Comparison of ENCODE assay signal across 31 mouse cellular contexts in the genomic region with DNA sequence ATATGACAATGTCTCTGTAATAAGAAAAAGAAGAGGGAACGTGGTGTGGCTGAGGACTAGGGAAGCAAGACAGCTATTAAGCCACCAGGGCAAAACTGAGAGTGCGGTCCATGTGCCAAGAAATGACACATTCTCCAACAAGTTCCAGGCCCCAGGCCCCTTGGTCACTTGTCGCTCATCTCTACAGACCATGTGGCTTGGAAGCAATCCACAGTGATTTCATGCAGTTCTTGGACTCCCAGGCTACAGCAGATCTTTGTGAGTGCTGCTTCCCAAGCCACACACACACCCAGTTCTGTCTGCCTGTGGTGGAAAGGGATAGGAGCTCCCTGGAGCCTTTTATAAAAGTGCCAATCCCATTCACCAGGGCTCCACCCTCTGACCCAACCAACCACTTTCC. TPM values are rescaled to one million over a fixed set of nuclear protein-coding genes. Genes with fewer than 3 reads are reported as not detected.
DNase-seq lines count a peak whose midpoint lies in the region; ATAC-seq lines count a peak whose summit lies in the region.
"Had no signal": no experiment of that assay in that cellular context is flagged by ENCODE, and none has a peak within 500 bp of the region (broad histone marks: within the 10 kb centered on the region; RNA-seq: fewer than 3 reads in every experiment).

No protein-coding gene starts in this region.

- ATAC-seq in heart, embryonic 12.5 days (ENCODE audit: insufficient number of reproducible peaks, low FRiP score) = no peak
- ATAC-seq: forebrain, embryonic 14.5 days; hindbrain, embryonic 16.5 days; intestine, embryonic 15.5 days; midbrain, embryonic 16.5 days had no signal

- no peaks in the 10 kb centered on the region for H3K36me3 ChIP-seq in heart, embryonic 12.5 days
- H3K36me3 ChIP-seq: heart, embryonic 15.5 days; intestine, embryonic 15.5 days; limb, embryonic 12.5 days; liver, embryonic 15.5 days; lung, embryonic 15.5 days had no signal

- peaks cover 58% of the 10 kb centered on the region for H3K27me3 ChIP-seq in heart, embryonic 12.5 days (replicated peaks)
- H3K27me3 ChIP-seq: intestine, embryonic 15.5 days; liver, embryonic 15.5 days; lung, embryonic 15.5 days had no signal

- H3K9ac ChIP-seq in heart, embryonic 12.5 days = no peak overlapping the region
- H3K9ac ChIP-seq: heart, embryonic 15.5 days; intestine, embryonic 15.5 days; limb, embryonic 12.5 days; liver, embryonic 15.5 days; lung, embryonic 15.5 days had no signal

- 64% methylated on average over 3 of the region's 3 CpGs for WGBS in heart, embryonic 12.5 days

- no peaks in the 10 kb centered on the region for H3K9me3 ChIP-seq in heart, embryonic 12.5 days (replicated peaks)
- H3K9me3 ChIP-seq: heart, embryonic 15.5 days; intestine, embryonic 15.5 days; liver, embryonic 15.5 days; lung, embryonic 15.5 days had no signal

- intact Hi-C loops in heart, postnatal 10 days (cut with DNase I) = no loop called here

- no peak overlapping the region for H3K27ac ChIP-seq in heart, embryonic 12.5 days (ENCODE audit: poor library complexity, severe bottlenecking)
- H3K27ac ChIP-seq: heart, embryonic 15.5 days; intestine, embryonic 15.5 days; kidney, postnatal 0 days; limb, embryonic 12.5 days; liver, embryonic 15.5 days; lung, embryonic 15.5 days; stomach, postnatal 0 days had no signal

- H3K4me1 ChIP-seq in heart, embryonic 12.5 days (replicated peaks) = peaks cover 10% of the 10 kb centered on the region; the same call in 1 of the 2 replicates
- H3K4me1 ChIP-seq: liver, embryonic 15.5 days had no signal

- H3K4me2 ChIP-seq in heart, embryonic 12.5 days = no peak overlapping the region
- H3K4me2 ChIP-seq: heart, embryonic 15.5 days; intestine, embryonic 15.5 days; limb, embryonic 12.5 days; liver, embryonic 15.5 days; lung, embryonic 15.5 days; midbrain, embryonic 11.5 days had no signal

- peak; percentile 21 to 41 for DNase-seq in cerebellum, postnatal 10 days
- no peak for DNase-seq in cerebellum, adult 11-12 months
- peak; percentile 18 for DNase-seq in heart, adult 8-10 months (ENCODE audit: low spot score)
- peak; percentile 42 for DNase-seq in Muller cell, postnatal 12 days (ENCODE audit: inconsistent ontology term)
- peak; percentile 60 to 61 for DNase-seq in heart, postnatal 10 days
- DNase-seq in kidney, adult 11 months = no peak
- DNase-seq in right cerebral cortex, postnatal 25 days = no peak
- DNase-seq: adrenal gland, adult 8-10 months; cerebellum, adult 8-10 months; cerebellum, postnatal 36 days; kidney, adult 8-10 months; kidney, postnatal 4 days; layer of hippocampus, postnatal 36 days; lung, postnatal 36 days; thymus, adult 18-20 months; thymus, postnatal 25 days had no signal

- no peak overlapping the region for H3K4me3 ChIP-seq in heart, embryonic 12.5 days
- H3K4me3 ChIP-seq: heart, embryonic 15.5 days; intestine, embryonic 15.5 days; limb, embryonic 12.5 days; liver, embryonic 15.5 days; lung, embryonic 15.5 days had no signal

RNA-seq across cellular contexts. Expression of a gene that starts 17.9 kb away (rescaled TPM):
- 1 to 10 TPM in 2 of 4 experiments, under 1 TPM in 2; 0.94 to 1.3 (median 0.98) TPM for total RNA-seq in heart, adult 8-10 months (2022)
- 1.7 and 2.4 TPM in 2 replicates for polyA plus RNA-seq in heart, embryonic 12.5 days (2016; fragmentation: Nextera tagmentation; extraction: Ambion mirVana)
- 1 to 10 TPM; 2.3 to 2.7 TPM for total RNA-seq in heart, postnatal 10 days (2021)
- total RNA-seq: megakaryocyte, adult 5-6 weeks; MEL; neutrophil, adult 5-6 weeks had no signal

Comparison
In these comparisons a context has a peak if more than half of its experiments do, and no peak if none do; other contexts are left out.
1. DNase-seq: peak in cerebellum, postnatal 10 days (2 of 2), heart, adult 8-10 months (single experiment), Muller cell, postnatal 12 days (single experiment) and heart, postnatal 10 days (2 of 2); none in cerebellum, adult 11-12 months (single experiment), kidney, adult 11 months (single experiment) and right cerebral cortex, postnatal 25 days (single experiment).